Mouse (Mus musculus): ENCODE results near the gene Faim. TPM values are rescaled to one million over a fixed set of nuclear protein-coding genes. Genes with fewer than 3 reads are reported as not detected.
A peak's percentile ranks its signal among the peaks of the same experiment; 100 is the strongest.

Gene Faim
- 68.7 and 69.7 TPM in 2 replicates for polyA plus RNA-seq (2014; fragmentation: Nextera tagmentation; extraction: Ambion mirVana)

GRCm38 (mm10) chr9:98985800-98986475 lies at the start of gene Faim:
TSS of gene Faim (plus strand) at chr9:98986373.
- 0 out of 2 replicates have a peak within 1 kb of the TSS, but pooled peaks have one; percentile 29 for H3K27ac ChIP-seq (replicated peaks; ENCODE audit: low read depth, low read length)
- H3K9me3 ChIP-seq (replicated peaks; ENCODE audit: control insufficient read depth, low read length): no peaks in the 10 kb centered on the region
- no peaks in the 10 kb centered on the region for H3K36me3 ChIP-seq (replicated peaks; ENCODE audit: control insufficient read depth, insufficient read depth, low read depth, low read length)
- peak; percentile 97 for ATAC-seq (replicated peaks; ENCODE audit: insufficient number of reproducible peaks, low FRiP score, low TSS enrichment, low read depth)
- peak within 1 kb of the TSS; percentile 74 for H3K9ac ChIP-seq (replicated peaks; ENCODE audit: low read length)
- no peaks in the 10 kb centered on the region for H3K4me1 ChIP-seq (ENCODE audit: control insufficient read depth, insufficient read depth, low read length)
- peak; percentile 100 for DNase-seq (ENCODE audit: low spot score)
- H3K4me3 ChIP-seq (ENCODE audit: low read depth, low read length): peak within 1 kb of the TSS; percentile 72
- 2% methylated on average over 44 of the region's 45 CpGs for WGBS
- H3K4me2 ChIP-seq (ENCODE audit: low read depth, low read length): peak within 1 kb of the TSS; percentile 82
- no peaks in the 10 kb centered on the region for H3K27me3 ChIP-seq (ENCODE audit: control insufficient read depth, insufficient read depth, low read length)

GRCm38 (mm10) chr9:98939290-98939689 lies 46.9 kb upstream of the Faim start:
- no peak overlapping the region for H3K4me3 ChIP-seq (ENCODE audit: low read depth, low read length)
- peak; percentile 50 for DNase-seq (ENCODE audit: low spot score)

GRCm38 (mm10) chr9:98952171-98953050 lies 33.8 kb upstream of the Faim start:
- Histone ChIP-seq H3K9ac (replicated peaks; ENCODE audit: low read length) (peak overlapping the region; percentile 50), H3K36me3 (replicated peaks; ENCODE audit: control insufficient read depth, insufficient read depth, low read depth, low read length) (no peaks in the 10 kb centered on the region), H3K4me3 (ENCODE audit: low read depth, low read length) (peak overlapping the region; percentile 21), H3K4me2 (ENCODE audit: low read depth, low read length) (peak overlapping the region; percentile 36), H3K27me3 (ENCODE audit: control insufficient read depth, insufficient read depth, low read length) (peaks cover 60% of the 10 kb centered on the region), H3K9me3 (replicated peaks; ENCODE audit: control insufficient read depth, low read length) (no peaks in the 10 kb centered on the region), H3K4me1 (ENCODE audit: control insufficient read depth, insufficient read depth, low read length) (peaks cover 9% of the 10 kb centered on the region), H3K27ac (replicated peaks; ENCODE audit: low read depth, low read length) (no peak overlapping the region)
- ATAC-seq (replicated peaks; ENCODE audit: insufficient number of reproducible peaks, low FRiP score, low TSS enrichment, low read depth): no peak
- under 1% methylated on average over 40 of the region's 40 CpGs for WGBS
- peak; percentile 56 for DNase-seq (ENCODE audit: low spot score)

More at GRCm38 (mm10) chr9:98939290-98939689, 46.9 kb upstream of the Faim start:
- no peak overlapping the region for H3K9ac ChIP-seq (replicated peaks; ENCODE audit: low read length)
- H3K4me1 ChIP-seq (ENCODE audit: control insufficient read depth, insufficient read depth, low read length): no peaks in the 10 kb centered on the region
- no peak overlapping the region for H3K27ac ChIP-seq (replicated peaks; ENCODE audit: low read depth, low read length)
- H3K4me2 ChIP-seq (ENCODE audit: low read depth, low read length): no peak overlapping the region
- ATAC-seq (replicated peaks; ENCODE audit: insufficient number of reproducible peaks, low FRiP score, low TSS enrichment, low read depth): no peak
- WGBS: 26% methylated on average over 2 of the region's 2 CpGs
- no peaks in the 10 kb centered on the region for H3K36me3 ChIP-seq (replicated peaks; ENCODE audit: control insufficient read depth, insufficient read depth, low read depth, low read length)
- H3K27me3 ChIP-seq (ENCODE audit: control insufficient read depth, insufficient read depth, low read length): no peaks in the 10 kb centered on the region
- no peaks in the 10 kb centered on the region for H3K9me3 ChIP-seq (replicated peaks; ENCODE audit: control insufficient read depth, low read length)

GRCm38 (mm10) chr9:98953291-98953690 lies 32.9 kb upstream of the Faim start:
- Histone ChIP-seq H3K4me3 (ENCODE audit: low read depth, low read length) (no peak overlapping the region), H3K9me3 (replicated peaks; ENCODE audit: control insufficient read depth, low read length) (no peaks in the 10 kb centered on the region), H3K27me3 (ENCODE audit: control insufficient read depth, insufficient read depth, low read length) (peaks cover 60% of the 10 kb centered on the region), H3K9ac (replicated peaks; ENCODE audit: low read length) (no peak overlapping the region), H3K36me3 (replicated peaks; ENCODE audit: control insufficient read depth, insufficient read depth, low read depth, low read length) (no peaks in the 10 kb centered on the region), H3K4me1 (ENCODE audit: control insufficient read depth, insufficient read depth, low read length) (peaks cover 9% of the 10 kb centered on the region), H3K27ac (replicated peaks; ENCODE audit: low read depth, low read length) (no peak overlapping the region), H3K4me2 (ENCODE audit: low read depth, low read length) (peak overlapping the region; percentile 1; the same call in 1 of the 2 replicates)
- WGBS: 1% methylated on average over 4 of the region's 4 CpGs
- DNase-seq (ENCODE audit: low spot score): no peak
- ATAC-seq (replicated peaks; ENCODE audit: insufficient number of reproducible peaks, low FRiP score, low TSS enrichment, low read depth): no peak

- no peak for DNase-seq (ENCODE audit: low spot score)
- WGBS: 2% methylated on average over 9 of the region's 9 CpGs
- H3K36me3 ChIP-seq (replicated peaks; ENCODE audit: control insufficient read depth, insufficient read depth, low read depth, low read length): no peaks in the 10 kb centered on the region
- H3K9me3 ChIP-seq (replicated peaks; ENCODE audit: control insufficient read depth, low read length): no peaks in the 10 kb centered on the region
- H3K27ac ChIP-seq (replicated peaks; ENCODE audit: low read depth, low read length): no peak overlapping the region
- ATAC-seq (replicated peaks; ENCODE audit: insufficient number of reproducible peaks, low FRiP score, low TSS enrichment, low read depth): no peak
- H3K9ac ChIP-seq (replicated peaks; ENCODE audit: low read length): no peak overlapping the region
- H3K4me2 ChIP-seq (ENCODE audit: low read depth, low read length): no peak overlapping the region; the same call in none of the 2 replicates
- peaks cover 60% of the 10 kb centered on the region for H3K27me3 ChIP-seq (ENCODE audit: control insufficient read depth, insufficient read depth, low read length)
- H3K4me1 ChIP-seq (ENCODE audit: control insufficient read depth, insufficient read depth, low read length): peaks cover 9% of the 10 kb centered on the region
- peak overlapping the region; percentile 49; the same call in 1 of the 2 replicates for H3K4me3 ChIP-seq (ENCODE audit: low read depth, low read length)
These were observed 32.3 kb upstream of the Faim start for GRCm38 (mm10) chr9:98953830-98954229.

- no peak for ATAC-seq (replicated peaks; ENCODE audit: insufficient number of reproducible peaks, low FRiP score, low TSS enrichment, low read depth)
- peaks cover 9% of the 10 kb centered on the region for H3K4me1 ChIP-seq (ENCODE audit: control insufficient read depth, insufficient read depth, low read length)
- H3K4me2 ChIP-seq (ENCODE audit: low read depth, low read length): peak overlapping the region; percentile 91
- peak overlapping the region; percentile 49 for H3K4me3 ChIP-seq (ENCODE audit: low read depth, low read length)
- peak; percentile 26 for DNase-seq (ENCODE audit: low spot score)
- peaks cover 68% of the 10 kb centered on the region for H3K27me3 ChIP-seq (ENCODE audit: control insufficient read depth, insufficient read depth, low read length)
- WGBS: under 1% methylated on average over 33 of the region's 33 CpGs
- peak overlapping the region; percentile 72 for H3K27ac ChIP-seq (replicated peaks; ENCODE audit: low read depth, low read length)
- peak overlapping the region; percentile 68 for H3K9ac ChIP-seq (replicated peaks; ENCODE audit: low read length)
- H3K9me3 ChIP-seq (replicated peaks; ENCODE audit: control insufficient read depth, low read length): no peaks in the 10 kb centered on the region
- H3K36me3 ChIP-seq (replicated peaks; ENCODE audit: control insufficient read depth, insufficient read depth, low read depth, low read length): no peaks in the 10 kb centered on the region
These were observed 31.6 kb upstream of the Faim start for GRCm38 (mm10) chr9:98954391-98955102.

- peak within 1 kb of the TSS; percentile 91 for H3K4me2 ChIP-seq (ENCODE audit: low read depth, low read length)
- no peaks in the 10 kb centered on the region for H3K9me3 ChIP-seq (replicated peaks; ENCODE audit: control insufficient read depth, low read length)
- H3K27me3 ChIP-seq (ENCODE audit: control insufficient read depth, insufficient read depth, low read length): peaks cover 69% of the 10 kb centered on the region
- peak; percentile 60 for ATAC-seq (replicated peaks; ENCODE audit: insufficient number of reproducible peaks, low FRiP score, low TSS enrichment, low read depth)
- H3K27ac ChIP-seq (replicated peaks; ENCODE audit: low read depth, low read length): peak within 1 kb of the TSS; percentile 72
- no peaks in the 10 kb centered on the region for H3K36me3 ChIP-seq (replicated peaks; ENCODE audit: control insufficient read depth, insufficient read depth, low read depth, low read length)
- H3K4me3 ChIP-seq (ENCODE audit: low read depth, low read length): peak within 1 kb of the TSS; percentile 49
- under 1% methylated on average over 58 of the region's 58 CpGs for WGBS
- H3K4me1 ChIP-seq (ENCODE audit: control insufficient read depth, insufficient read depth, low read length): peaks cover 9% of the 10 kb centered on the region
- H3K9ac ChIP-seq (replicated peaks; ENCODE audit: low read length): peak within 1 kb of the TSS; percentile 68
- DNase-seq (ENCODE audit: low spot score): peak; percentile 71
These were observed 31.0 kb upstream of the Faim start, which contains the start of gene Foxl2 for GRCm38 (mm10) chr9:98955103-98955715. TSS of gene Foxl2 (plus strand) at chr9:98955288.

Data from embryonic facial prominence, embryonic 11.5 days (tissue).